Mouse (Mus musculus) 416B (cell line): ENCODE measurements around the gene Dpep2nb.

Source experiments
- DNase-seq: peaks from one replicate; pipeline ENCODE4 v3.0.0; 2011; ENCODE audit warnings: low read depth

Dpep2nb gene

GRCm38 (mm10) chr8:105961101-105961500 lies 44.7 kb downstream of the Dpep2nb start:
- no peak for DNase-seq

- DNase-seq: no peak
These were observed 46.4 kb downstream of the Dpep2nb start for GRCm38 (mm10) chr8:105959350-105959749.

- DNase-seq: no peak
These were observed 48.0 kb downstream of the Dpep2nb start for GRCm38 (mm10) chr8:105957813-105958212.

- DNase-seq: no peak
These were observed 49.2 kb downstream of the Dpep2nb start for GRCm38 (mm10) chr8:105956556-105956955.

- no peak for DNase-seq
These were observed 54.6 kb downstream of the Dpep2nb start for GRCm38 (mm10) chr8:105951057-105951659.

- peak; percentile 39 for DNase-seq
These were observed 56.4 kb downstream of the Dpep2nb start for GRCm38 (mm10) chr8:105949350-105949749.
